Comparison of ENCODE assay signal across 9 mouse cellular contexts in the genomic region with DNA sequence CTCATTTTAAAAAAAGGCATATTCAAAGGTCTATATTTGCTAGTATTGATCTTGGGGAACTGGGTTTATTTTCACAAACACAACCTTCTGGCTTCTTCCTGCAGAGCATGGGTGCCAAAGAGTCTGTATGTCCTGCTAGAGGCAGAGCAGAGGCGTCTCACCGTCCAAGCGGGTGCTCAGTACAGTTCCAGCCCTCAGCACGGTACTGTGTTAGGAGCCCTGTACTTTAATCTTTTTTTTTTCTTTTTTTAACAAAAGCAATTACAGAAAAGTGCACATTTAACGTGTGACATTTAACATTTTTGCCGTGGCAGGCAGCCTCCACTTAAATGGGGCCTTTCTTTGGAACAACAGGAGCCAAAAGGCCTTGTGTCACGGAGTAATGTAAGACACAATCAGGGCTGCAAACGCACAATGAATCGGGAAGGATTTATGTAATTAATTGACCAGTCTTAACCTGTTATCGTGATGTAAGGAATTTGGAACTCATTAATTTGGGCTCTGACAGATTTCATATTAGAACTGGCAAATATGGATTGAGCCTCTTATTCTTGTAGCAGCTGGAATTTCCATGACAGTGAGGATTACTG.
DNase-seq lines count a peak whose midpoint lies in the region; ATAC-seq and TF ChIP-seq lines count a peak whose summit lies in the region.
"Had no signal": no experiment of that assay in that cellular context is flagged by ENCODE, and none has a peak within 500 bp of the region (broad histone marks: within the 10 kb centered on the region; RNA-seq: fewer than 3 reads in every experiment).

No protein-coding gene starts in this region.

- no peak for TF ChIP-seq EP300 in heart, adult 2 months (IDR thresholded peaks at IDR 0.05; ENCODE audit: insufficient read depth, low read depth, low read length)

- WGBS in heart, adult 2 months = 94% methylated on average over 10 of the region's 10 CpGs
- 37% methylated on average over 10 of the region's 10 CpGs for WGBS in hindbrain, embryonic 12.5 days
- 30% methylated on average over 10 of the region's 10 CpGs for WGBS in neural tube, embryonic 12.5 days

- no peaks in the 10 kb centered on the region for H3K9me3 ChIP-seq in hindbrain, embryonic 12.5 days (replicated peaks)
- H3K9me3 ChIP-seq in neural tube, embryonic 12.5 days = no peaks in the 10 kb centered on the region
- H3K9me3 ChIP-seq: embryonic facial prominence, embryonic 15.5 days had no signal

- no peak for TF ChIP-seq POLR2A in heart, adult 2 months (IDR thresholded peaks at IDR 0.05; ENCODE audit: insufficient read depth, low read depth, low read length)
- no peak for TF ChIP-seq POLR2A in cortical plate, adult 2 months (IDR thresholded peaks at IDR 0.05; ENCODE audit: extremely low read depth, insufficient read depth, low read length)

- no peaks in the 10 kb centered on the region for H3K79me2 ChIP-seq in heart, adult 2 months (replicated peaks; ENCODE audit: control insufficient read depth, insufficient read depth, low read length)

- ATAC-seq in hindbrain, embryonic 12.5 days (ENCODE audit: low FRiP score) = no peak
- no peak for ATAC-seq in neural tube, embryonic 12.5 days (ENCODE audit: low FRiP score, low read depth)

- no peak for DNase-seq in heart, adult 2 months
- no peak for DNase-seq in heart, postnatal 25 days (ENCODE audit: low spot score)
- no peak for DNase-seq in left cerebral cortex, postnatal 36 days (ENCODE audit: low spot score in 2 of 2)
- DNase-seq in urinary bladder, adult 18-20 months (ENCODE audit: low spot score in 2 of 2) = no peak
- DNase-seq in MN1 (ENCODE audit: low spot score) = no peak

- intact Hi-C loops in heart, adult 2 months (cut with DNase I) = loop anchor here (2.0 kb wide), 1 partner anchor 127 kb away; no protein-coding TSS in a partner anchor
- intact Hi-C loops in heart, postnatal 25 days (cut with DNase I) = no loop called here
- intact Hi-C loops in left cerebral cortex, postnatal 36 days (cut with DNase I) = loop anchor here (2.0 to 5.0 kb wide), 2 partner anchors 63 to 134 kb away; no protein-coding TSS in a partner anchor

- no peaks in the 10 kb centered on the region for H3K36me3 ChIP-seq in heart, adult 2 months (ENCODE audit: control insufficient read depth, insufficient read depth, low read length)
- H3K36me3 ChIP-seq in hindbrain, embryonic 12.5 days = no peaks in the 10 kb centered on the region
- H3K36me3 ChIP-seq in neural tube, embryonic 12.5 days = no peaks in the 10 kb centered on the region
- H3K36me3 ChIP-seq: embryonic facial prominence, embryonic 15.5 days had no signal

- H3K9ac ChIP-seq in heart, adult 2 months (ENCODE audit: low read depth, low read length) = no peak overlapping the region
- peak overlapping the region; percentile 76 for H3K9ac ChIP-seq in hindbrain, embryonic 12.5 days
- peak overlapping the region; percentile 30; the same call in 1 of the 2 replicates for H3K9ac ChIP-seq in neural tube, embryonic 12.5 days

- no peak overlapping the region for H3K4me3 ChIP-seq in heart, adult 2 months
- no peak overlapping the region; the same call in 1 of the 2 replicates for H3K4me3 ChIP-seq in cortical plate, adult 2 months (ENCODE audit: insufficient read depth, low read length)
- H3K4me3 ChIP-seq in hindbrain, embryonic 12.5 days = no peak overlapping the region
- no peak overlapping the region for H3K4me3 ChIP-seq in neural tube, embryonic 12.5 days

- no peaks in the 10 kb centered on the region for H3K27me3 ChIP-seq in heart, adult 2 months (ENCODE audit: control insufficient read depth, insufficient read depth, low read length)
- H3K27me3 ChIP-seq in hindbrain, embryonic 12.5 days = no peaks in the 10 kb centered on the region
- H3K27me3 ChIP-seq in neural tube, embryonic 12.5 days (replicated peaks) = no peaks in the 10 kb centered on the region
- H3K27me3 ChIP-seq: embryonic facial prominence, embryonic 15.5 days had no signal

- no peak for TF ChIP-seq CTCF in heart, adult 2 months (IDR thresholded peaks at IDR 0.05)
- no peak for TF ChIP-seq CTCF in cortical plate, adult 2 months (IDR thresholded peaks at IDR 0.05; ENCODE audit: extremely low read depth, insufficient read depth, low read length)

- H3K4me2 ChIP-seq in hindbrain, embryonic 12.5 days (replicated peaks) = peak overlapping the region; percentile 62
- peak overlapping the region; percentile 74 for H3K4me2 ChIP-seq in neural tube, embryonic 12.5 days (replicated peaks)

- H3K4me1 ChIP-seq in heart, adult 2 months (ENCODE audit: control insufficient read depth, insufficient read depth, low read length) = no peaks in the 10 kb centered on the region
- peaks cover 3% of the 10 kb centered on the region; the same call in 1 of the 2 replicates for H3K4me1 ChIP-seq in cortical plate, adult 2 months (ENCODE audit: control insufficient read depth, insufficient read depth, low read length)
- peaks cover 47% of the 10 kb centered on the region for H3K4me1 ChIP-seq in hindbrain, embryonic 12.5 days
- peaks cover 26% of the 10 kb centered on the region for H3K4me1 ChIP-seq in neural tube, embryonic 12.5 days

- H3K27ac ChIP-seq in heart, adult 2 months = peak overlapping the region; percentile 9; the same call in 1 of the 2 replicates
- H3K27ac ChIP-seq in cortical plate, adult 2 months (ENCODE audit: insufficient read depth, low read length) = peak overlapping the region; percentile 75
- peak overlapping the region; percentile 97 for H3K27ac ChIP-seq in hindbrain, embryonic 12.5 days
- H3K27ac ChIP-seq in neural tube, embryonic 12.5 days = peak overlapping the region; percentile 57; the same call in 1 of the 2 replicates
- H3K27ac ChIP-seq: embryonic facial prominence, embryonic 15.5 days had no signal

Comparison
In these comparisons a context has a peak if more than half of its experiments do, and no peak if none do; other contexts are left out.
1. H3K27ac ChIP-seq: peak in every context shown above with its lines; median percentile 97 in hindbrain, embryonic 12.5 days; 75 in cortical plate, adult 2 months; 57 in neural tube, embryonic 12.5 days; 9 in heart, adult 2 months.